Mouse (Mus musculus) megakaryocyte-erythroid progenitor cell, adult 5-6 weeks (primary cell): ENCODE results near the gene Eln. TPM values are rescaled to one million over a fixed set of nuclear protein-coding genes. Genes with fewer than 3 reads are reported as not detected.

Experiments
- ATAC-seq: replicated peaks from 2 replicates; pipeline ENCODE4 v1.8.0; 2016; ENCODE audit warnings: mild to moderate bottlenecking, inconsistent platforms; ENCODE audit not compliant: severe bottlenecking, poor library complexity, low FRiP score, low TSS enrichment
- total RNA-seq, 2 experiments: library from RNA; stranded (forward) in 1 of 2; stranded (reverse) in 1 of 2; fragments of 200-1000, 215-1000 nt in 1 of 2; fragments of >200 nt in 1 of 2; fragmentation: Nextera tagmentation in 1 of 2; gene quantifications; 2 replicates each; pipeline ENCODE4 v1.2.3; 2014 to 2017

Gene Eln
- total RNA-seq, 2 experiments from 2014 or later = not detected

DNA sequence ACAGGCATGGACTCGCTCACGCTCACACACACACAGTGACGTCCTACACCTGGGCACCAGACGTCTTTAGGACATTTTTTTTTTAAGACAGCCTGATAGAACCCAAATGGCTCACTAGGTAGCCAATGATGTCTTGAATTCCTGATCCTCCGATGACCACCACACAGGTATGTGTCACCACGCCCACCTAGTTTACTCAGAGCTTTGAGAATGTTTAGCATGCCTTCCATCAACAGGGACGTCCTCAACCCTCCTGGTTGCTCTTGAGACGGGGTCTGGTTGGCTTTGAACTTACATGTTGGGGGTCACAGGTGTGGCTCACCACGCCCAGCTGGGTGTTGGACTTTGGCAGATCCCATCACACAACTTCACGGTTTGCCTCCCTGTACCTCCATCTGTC, 922 bp downstream of the Eln start:
- no peak for ATAC-seq

- ATAC-seq = no peak
Measured at GRCm38 (mm10) chr5:134745801-134746200, 1.3 kb downstream of the Eln start.

DNA sequence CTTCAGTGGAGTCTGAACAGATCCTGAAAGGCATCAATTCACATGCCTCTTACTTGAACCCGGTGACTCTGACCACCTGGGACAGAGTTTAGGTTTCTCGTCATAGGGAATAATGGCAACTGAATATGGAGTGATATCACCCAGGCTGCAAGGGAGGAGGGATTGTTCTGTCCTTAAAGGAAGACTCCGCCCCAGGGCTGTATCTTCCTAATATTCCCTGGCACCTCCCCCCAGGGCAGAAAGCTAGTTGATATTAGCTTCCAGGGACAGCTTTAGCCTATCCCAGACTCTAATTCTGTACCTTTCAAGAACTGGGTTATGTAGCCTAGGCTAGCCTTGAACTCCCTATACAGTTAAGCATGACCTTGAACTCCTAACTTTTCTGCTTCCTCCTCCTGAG, 2.1 kb downstream of the Eln start:
- ATAC-seq = no peak

DNA sequence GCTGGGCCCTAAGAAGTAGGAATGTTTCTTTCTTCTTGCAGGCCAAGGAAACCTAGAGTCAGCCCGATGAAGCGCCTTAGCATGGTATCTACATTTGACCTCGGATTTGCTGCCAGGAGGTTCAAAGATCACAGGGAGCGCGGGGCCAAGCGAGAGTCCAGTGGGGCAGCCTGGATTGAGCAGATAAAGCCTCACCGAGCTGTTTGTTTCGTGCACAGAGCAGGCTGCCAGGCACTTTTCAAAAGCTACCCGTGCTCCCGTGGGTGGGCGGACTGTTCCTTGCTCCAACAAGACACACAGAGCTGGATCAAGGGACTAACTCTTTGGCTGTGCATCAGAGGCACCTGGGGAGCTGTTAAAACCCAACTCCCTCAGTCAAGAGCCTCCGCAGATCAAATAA, 3.1 kb downstream of the Eln start:
- ATAC-seq = no peak

GRCm38 (mm10) chr5:134742221-134742795, 4.8 kb downstream of the Eln start:
- ATAC-seq = 0 out of 2 replicates have a peak, but pooled peaks have one; percentile 16

GRCm38 (mm10) chr5:134740501-134741341, 6.4 kb downstream of the Eln start:
- no peak for ATAC-seq

- ATAC-seq = no peak
Measured at GRCm38 (mm10) chr5:134739951-134740350, 7.2 kb downstream of the Eln start.

DNA sequence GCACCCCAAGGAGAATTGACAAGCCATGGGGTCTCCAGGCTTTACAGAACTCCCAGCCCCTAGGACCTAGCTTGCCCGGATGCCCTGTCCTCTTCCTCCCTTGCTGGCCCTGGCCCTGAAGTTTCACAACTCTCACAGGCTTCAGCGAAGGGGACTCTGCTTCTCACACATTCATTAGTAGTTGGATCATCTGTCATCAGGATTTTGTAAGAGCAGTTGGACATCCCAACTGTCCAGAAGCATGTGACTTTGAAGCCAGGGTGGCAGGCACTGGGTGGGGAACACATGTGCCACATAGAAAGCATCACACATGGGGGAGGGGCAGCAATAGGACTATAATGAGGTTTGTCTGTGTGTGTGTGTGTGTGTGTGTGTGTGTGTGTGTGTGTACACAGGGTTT, 12.2 kb downstream of the Eln start:
- ATAC-seq = no peak

DNA sequence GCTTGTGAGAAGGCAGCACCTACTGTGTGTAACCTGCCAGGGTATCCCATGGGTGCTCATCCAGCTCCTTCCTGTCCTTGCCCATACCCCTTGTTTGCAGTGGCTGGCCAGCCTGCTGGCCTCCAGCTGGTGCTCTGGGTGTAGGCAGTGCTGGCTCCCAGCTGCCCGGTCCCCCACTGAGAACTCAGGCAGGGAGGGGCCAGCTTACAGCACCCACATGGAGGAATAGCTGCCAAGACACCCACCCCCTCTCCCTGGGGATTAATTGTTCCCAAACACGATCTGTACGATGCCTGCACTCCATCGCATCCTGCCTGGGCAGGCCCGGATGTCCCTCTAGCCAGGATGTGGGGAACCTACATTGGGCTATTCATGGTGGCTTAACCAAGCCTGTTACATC, 13.1 kb downstream of the Eln start:
- ATAC-seq = no peak

- ATAC-seq = no peak
Measured at GRCm38 (mm10) chr5:134733241-134733640, 13.9 kb downstream of the Eln start.

DNA sequence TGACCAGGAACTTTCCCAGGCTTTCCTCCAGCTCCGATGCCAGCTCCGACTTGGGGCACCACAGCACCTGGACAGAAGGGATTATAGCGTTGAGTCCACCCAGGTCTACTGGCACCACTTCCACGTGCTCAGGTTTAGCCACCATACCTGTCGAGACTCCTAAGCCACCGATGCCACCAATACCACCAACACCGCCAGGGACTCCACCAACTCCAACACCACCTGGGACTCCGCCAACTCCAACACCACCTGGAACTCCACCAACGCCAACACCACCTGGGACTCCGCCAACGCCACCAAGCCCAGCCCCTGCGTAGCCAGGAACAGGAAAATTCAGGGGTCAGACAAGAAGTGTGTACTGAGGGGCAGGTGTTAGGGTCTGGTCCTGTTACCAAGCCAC, 18.0 kb downstream of the Eln start:
- no peak for ATAC-seq

GRCm38 (mm10) chr5:134728535-134728934, 18.6 kb downstream of the Eln start:
- ATAC-seq = no peak

DNA sequence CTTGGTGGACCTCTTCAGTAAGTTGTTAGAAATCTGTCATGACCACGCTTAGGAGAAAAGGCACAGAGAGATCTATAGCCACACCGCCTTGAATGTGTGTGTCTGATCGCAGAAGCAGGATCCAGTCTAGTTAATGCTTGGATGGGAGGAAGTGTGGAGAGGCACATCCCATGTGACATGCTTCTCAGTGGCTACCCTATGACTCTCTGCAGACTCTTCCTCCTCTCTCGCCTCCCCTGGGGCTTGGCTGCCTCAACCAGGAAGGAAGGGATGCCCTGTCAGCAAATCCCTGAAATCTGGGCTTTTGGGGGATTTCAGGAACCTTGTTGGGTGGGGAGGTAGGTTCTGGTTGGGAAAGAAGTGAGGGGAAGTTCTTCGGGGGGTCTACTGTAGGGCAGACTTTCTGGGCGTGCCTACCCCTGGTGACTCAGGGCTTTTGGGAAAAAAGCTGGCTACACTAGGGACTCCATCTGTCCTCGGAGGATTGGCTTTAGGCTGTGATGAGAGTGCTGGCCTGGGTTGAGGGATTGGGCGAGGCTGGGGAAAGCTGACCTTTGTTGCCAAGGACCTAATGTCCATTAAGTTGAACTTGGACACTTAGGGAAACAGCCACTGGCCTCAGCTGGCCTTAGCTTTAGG, 20.0 kb downstream of the Eln start:
- ATAC-seq = no peak

DNA sequence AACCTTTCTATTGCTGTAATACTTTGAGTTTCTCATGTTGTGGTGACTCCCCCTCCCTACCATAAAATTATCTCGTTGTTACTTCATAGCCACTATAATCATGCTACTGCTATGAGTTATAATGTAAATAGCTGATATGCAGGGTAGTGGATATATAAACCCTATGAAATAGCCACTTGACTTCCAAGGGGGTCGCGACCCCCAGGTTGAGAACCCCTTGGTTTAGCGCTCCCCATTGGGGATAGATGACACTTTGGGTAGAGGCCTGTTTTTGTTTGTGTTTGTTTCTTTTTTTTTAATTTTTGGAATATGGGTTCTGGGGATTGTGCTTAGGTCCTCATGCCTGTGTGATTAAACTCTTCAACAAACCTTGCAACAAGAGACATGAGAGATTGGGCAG, 21.8 kb downstream of the Eln start:
- no peak for ATAC-seq

DNA sequence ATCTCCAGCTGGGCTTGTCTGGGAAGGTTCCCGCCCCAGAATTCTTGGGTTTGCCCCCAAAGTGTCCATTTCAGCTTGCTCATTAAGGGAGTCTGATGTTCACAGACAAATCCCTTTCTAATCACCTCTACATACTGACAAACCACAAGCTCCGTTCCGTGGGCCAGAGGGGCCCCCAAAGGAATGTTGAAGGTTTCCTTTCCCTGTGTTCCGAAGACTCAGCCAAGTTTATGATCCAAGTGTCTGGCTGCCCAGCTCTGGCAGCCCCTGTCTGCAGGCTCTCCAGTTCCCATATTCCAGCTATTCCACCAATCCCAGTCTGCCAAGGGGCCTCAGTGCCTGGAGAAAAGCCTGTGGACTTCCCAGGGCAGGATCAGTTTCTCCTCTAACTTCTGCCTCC, 27.1 kb downstream of the Eln start:
- no peak for ATAC-seq

DNA sequence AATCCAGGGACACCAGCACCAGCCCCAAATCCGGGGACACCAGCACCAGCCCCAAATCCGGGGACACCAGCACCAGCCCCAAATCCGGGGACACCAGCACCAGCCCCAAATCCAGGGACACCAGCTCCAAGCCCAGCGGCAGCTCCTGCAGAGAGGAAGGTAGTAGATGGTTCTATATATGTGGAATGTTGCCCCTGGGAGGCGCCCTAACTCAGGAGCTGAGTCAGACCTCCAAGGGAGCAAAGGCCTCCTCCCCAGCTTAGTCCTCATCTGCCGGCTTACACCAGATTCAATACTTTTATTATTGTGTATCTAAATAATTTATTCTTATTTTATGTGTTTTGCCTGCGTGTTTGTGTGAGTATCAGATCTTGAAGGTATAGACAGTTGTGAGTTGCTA, 36.0 kb downstream of the Eln start:
- no peak; the same call in 1 of the 2 replicates for ATAC-seq

DNA sequence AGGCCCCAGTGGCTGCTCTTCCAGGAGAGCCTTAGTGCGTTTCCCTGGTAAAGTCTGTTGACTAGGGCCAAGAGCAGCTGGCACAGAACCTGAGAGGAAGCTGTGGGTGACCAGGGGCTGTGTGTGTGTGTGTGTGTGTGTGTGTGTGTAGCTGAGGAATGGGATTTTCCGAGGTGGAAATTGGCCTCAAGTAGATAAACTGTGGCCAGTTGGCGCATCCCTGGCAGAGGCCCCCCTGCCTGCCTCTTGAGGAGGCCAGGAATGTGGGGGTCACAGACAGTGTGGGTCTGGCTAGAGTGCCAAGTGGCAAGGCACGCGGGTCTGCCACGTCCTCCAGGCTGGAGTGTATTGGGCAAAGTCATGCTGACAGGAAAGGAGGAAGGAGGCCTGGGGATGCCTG, 37.8 kb downstream of the Eln start:
- ATAC-seq = no peak

- peak; percentile 87 for ATAC-seq
Measured at GRCm38 (mm10) chr5:134704157-134704556, 43.0 kb downstream of the Eln start.

GRCm38 (mm10) chr5:134695539-134695938, 51.6 kb downstream of the Eln start:
- ATAC-seq = no peak; the same call in 1 of the 2 replicates

DNA sequence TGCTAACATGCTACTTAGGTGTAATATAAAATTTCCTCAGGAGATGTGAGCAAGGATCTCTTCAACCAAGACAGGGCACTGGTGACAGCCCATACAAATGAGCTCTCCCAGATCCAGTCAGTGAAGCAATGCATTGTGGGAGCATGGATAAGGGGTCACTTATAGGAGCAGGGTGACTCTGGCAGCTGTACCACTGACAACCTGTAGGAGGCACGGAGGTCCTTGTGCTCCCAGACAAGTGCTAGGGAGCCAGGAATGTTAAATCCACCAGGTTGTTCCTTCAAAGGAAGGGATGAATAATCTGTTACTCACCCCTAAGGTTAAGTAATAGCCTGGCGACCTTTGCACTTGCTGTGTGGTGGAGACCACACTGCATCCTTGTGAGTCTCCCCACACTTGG, 52.0 kb downstream of the Eln start:
- peak; percentile 77 for ATAC-seq

GRCm38 (mm10) chr5:134692704-134693103, 54.4 kb downstream of the Eln start:
- ATAC-seq = no peak
